Mouse (Mus musculus) left cerebral cortex, adult 18-20 months (tissue): ENCODE measurements at regions not wholly inside any gene's neighbourhood (a gene's known extent, or its start where the extent isn't known, plus 50 kb on each side); places are given as distances from the start of the nearest gene placed in this dataset.

Source experiments
- DNase-seq, 2 experiments: peaks; one replicate each; pipeline ENCODE4 v3.0.0; 2021 to 2022; ENCODE audit warnings: low spot score in 2 of 2, mixed read lengths in 1 of 2

DNA sequence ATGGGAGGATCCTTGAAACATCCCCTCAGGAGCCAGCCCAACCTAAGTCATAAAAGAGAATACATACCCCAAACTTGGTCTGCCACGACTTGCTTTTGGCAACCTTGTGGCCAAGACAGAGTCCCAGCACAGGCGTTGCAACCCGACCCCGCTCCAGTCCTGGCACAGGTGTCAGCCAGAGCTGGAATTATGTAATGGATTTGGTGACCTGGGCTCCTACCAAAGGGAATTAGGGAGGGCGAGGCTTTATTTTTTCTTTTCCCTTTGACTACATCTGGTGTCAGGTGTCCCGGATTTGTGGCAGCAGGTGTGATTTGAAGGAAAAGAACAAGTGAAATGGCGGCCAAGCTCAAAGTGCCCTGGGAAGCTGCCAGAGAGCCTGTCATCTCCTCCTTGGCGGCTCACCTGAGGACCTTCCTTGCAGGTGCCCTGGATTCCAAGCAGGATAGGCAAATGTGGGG lies 212.9 kb downstream of the Mef2c start:
- DNase-seq = peak in 1 of 2 experiments; percentile 22

DNA sequence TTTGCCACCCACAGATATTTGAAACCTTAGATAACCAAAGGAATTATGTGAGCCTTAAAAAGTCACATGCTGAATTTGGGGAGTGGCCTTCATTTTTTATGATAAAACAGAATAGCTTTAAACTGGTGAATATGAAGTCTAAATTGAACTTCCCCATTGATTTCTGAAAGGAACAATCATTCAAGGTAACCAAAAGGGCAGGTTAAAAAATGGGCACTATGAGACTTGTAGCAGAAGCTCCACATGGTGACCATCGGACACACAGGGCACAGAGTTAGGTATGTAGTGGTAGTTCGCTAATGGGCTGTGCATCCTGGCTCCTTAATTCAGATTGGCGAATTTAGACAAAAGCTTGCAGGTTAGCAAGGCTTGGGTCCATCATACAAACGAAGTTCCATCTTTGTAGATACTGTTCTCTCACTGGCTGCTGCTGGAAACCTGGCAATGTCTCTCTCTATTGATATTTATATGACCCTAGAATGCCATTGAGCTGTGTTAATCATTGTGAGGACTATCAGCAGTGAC lies 213.9 kb downstream of the Mef2c start:
- no peak for DNase-seq

DNA sequence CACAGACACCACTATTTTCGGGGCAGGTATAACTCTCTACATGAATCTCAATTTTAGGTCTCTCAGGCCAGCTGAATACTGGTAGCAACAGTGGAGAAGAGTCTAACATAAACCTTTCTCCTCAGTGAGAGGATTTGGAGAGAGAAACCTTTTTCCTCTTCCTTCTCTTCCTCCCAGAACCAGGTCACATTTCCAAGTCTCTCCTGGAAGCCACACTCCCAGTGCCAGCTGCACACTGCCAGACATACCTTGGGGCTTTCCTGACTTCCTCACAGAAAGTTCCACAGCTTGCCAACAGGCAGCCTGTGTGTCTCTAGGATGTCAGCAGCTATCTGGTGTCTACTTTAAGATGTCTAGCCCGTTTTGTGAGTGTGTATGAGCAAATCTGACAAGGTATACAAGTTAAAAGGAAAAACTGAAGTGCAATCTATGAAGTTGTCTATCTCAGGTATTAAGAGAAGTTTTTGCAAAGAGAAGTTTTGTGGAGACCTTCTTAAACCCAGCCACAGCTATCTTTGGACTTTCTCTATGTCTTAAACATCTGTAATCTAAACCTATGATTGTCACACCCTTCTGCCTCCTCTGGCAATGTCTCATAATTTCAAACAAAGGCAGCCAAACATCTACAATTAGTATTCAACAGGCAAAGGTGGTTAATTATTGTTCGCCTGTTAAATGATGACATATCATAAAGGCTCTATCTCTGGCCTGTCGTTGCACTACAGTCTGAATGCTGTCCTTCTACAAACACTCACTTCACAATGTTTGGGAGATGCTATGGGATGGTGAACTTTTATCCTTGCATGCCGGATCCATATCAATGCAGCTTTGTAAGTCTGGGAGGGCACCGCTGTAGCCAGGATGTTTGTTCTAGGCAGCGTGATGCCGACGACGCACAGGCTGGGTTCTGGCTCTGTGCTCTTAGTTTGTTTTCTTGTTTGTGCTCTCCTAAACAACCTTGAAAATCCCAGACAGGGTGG lies 214.9 kb downstream of the Mef2c start:
- DNase-seq = peak in 1 of 2 experiments; percentile 34

DNA sequence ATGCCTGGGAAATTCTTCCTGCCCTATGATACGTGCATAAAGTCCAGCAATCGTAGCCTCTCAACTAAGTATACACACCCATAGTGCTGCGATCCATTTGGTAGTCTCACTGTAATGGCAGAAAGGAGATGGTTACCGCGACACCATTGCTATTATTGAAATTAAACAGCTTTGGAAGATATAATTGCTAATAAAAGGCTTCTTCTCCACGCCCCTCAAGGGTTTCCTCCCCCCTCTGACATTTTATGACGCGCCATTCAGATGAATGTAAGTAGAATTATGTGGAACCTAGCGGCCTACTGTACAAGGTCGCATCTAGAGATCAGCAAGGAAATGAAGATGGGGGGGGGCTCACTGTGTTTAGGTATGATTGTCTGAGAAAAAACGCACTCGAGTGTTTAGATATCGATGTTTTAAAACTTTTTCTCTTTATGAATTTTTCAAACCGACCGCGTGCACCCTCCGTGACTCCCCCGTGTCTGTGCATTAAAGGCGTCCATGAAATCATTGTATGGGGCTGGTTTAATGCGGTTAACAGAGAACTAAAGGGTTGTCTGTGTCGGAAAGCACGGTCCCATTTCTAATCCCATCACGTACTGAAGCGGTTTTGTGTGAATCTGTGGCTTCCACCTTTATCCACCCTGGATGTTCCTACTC lies 215.9 kb downstream of the Mef2c start:
- DNase-seq = peak in 1 of 2 experiments; percentile 15

DNA sequence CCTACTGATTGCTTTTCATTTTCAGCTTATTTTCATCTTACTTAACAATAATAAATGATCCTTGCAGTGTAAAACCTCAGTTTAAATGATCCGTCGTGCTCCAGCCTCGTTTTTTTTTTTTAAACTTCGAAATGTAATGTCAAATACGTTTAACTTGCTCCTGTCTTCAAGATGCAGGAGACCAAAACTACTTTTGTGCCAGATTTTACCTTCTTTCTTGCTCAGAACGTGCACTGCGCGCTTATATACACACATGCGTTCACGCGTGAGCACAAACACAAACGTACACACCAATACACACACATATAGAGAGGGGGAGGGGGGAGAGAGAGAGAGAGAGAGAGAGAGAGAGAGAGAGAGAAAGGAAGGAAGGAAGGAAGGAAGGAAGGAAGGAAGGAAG lies 216.5 kb downstream of the Mef2c start:
- DNase-seq = no peak

DNA sequence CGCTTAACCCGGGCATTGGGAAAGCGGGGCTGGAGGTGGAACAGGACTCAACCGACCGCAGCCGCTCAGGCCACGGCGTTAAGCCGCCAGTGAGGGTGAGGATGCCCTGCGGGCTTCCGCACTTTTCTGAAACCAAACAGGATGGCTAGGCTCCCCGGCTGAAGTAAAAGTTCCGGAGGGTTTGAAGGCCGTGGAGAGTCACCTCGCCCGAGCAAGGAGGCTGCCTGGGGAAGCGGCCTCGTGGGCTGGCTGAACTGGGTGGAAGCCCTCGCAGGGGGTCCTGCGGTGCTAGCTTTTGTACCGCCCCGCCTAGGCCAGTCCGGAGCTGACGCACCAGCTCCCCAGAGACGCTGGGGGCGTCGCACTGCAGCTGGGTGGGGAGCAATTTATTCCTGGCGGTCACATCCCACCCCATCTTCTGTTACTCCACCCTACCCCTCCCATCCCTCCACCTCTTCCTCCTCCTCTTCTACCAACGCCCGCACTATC lies 217.1 kb downstream of the Mef2c start:
- DNase-seq = peak; percentile 77 to 86

DNA sequence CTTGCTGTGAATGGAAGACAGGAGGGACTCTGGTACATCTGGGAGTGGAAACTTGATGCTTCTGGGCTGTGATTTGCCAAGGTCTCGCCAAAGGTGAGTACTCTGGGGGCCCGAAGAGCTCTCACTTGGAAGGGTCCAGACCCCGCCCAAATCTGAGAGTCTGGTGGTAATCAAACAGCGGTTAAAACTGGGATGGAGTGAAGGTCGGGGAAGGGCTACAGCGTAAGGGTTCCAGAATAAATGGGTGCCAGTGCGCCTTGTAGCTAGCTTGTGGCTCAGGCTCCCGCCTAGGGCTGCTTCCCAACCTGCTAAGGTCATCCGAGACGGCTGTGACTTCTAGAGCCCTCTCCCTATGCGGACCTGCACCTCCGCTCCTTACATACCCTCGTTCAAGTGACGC lies 217.7 kb downstream of the Mef2c start:
- peak in 1 of 2 experiments; percentile 41 for DNase-seq

DNA sequence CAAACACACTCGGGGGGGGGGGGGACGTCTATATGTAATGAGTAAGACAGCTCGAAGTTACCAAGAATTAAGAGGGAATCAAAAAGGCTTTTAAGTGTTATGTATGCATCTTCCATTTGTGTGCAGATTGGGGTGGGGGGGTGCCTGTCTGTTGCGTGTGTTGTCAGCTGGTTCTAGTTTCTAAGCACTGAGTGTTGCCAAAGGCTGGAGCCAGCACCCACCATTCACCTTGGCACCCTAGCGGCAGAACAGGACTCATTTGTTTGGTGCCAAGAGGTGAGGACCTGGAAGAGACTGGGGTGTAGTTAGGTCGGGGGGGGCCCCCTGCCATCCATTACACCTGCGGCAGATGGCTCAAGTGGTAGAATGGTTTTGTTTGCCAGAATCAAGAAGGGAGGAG lies 218.4 kb downstream of the Mef2c start:
- DNase-seq = peak in 1 of 2 experiments; percentile 62

DNA sequence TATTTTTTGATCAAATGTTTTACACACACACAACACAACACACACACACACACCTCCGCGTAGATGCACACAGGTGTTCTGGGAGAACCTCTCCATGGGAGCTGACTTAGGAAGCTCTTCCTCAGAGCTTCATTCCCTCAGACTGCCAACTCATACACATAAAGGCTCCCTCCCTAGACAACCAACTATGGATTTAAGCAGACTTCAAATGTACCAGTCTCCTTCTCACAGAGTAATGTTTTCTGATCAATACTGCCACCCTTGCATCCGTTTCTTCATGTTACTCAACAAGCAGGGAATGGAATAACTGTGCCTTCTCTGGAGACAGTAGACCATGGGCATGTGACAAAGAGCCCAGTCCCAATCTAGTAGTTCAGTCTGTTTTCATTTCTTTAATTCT lies 219.0 kb downstream of the Mef2c start:
- DNase-seq = peak in 1 of 2 experiments; percentile 15

DNA sequence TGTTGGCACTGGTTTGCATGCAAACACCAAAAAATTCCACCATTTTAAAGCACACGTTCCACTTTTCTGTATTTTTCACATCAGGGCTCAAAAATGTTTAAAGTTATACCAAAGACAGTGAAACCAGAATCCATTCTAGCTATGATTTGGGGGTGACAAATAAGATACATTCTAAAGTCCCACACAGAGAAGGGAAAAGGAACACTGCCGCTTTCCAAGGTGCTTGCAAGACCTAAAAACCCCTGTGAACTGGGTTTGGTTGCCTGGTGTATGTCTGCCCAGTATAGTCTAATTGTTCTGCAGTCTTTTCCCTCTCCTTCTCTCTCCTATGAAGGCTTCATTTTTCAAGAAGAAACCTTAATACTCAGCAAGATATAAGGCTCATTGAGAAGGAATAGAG lies 219.6 kb downstream of the Mef2c start:
- DNase-seq = no peak

DNA sequence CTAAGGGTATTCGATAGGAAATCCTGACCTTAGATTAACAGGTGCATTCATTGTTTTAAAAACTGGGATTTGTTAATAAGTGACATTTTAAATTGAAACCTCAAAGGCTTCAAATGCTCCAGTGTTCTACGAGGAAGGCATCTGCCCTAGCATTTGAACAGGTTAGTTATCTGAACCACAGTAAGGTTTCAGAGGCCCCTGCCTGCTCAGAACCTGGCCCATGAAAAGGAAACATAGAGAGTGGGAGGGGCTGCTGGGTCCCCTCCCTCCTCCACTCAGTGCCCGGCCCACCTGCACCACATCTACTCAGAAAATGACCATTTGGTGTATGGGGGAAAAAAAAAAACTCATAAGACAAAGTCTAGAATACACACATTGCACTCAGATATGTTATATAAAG lies 220.4 kb downstream of the Mef2c start:
- DNase-seq = peak in 1 of 2 experiments; percentile 25

DNA sequence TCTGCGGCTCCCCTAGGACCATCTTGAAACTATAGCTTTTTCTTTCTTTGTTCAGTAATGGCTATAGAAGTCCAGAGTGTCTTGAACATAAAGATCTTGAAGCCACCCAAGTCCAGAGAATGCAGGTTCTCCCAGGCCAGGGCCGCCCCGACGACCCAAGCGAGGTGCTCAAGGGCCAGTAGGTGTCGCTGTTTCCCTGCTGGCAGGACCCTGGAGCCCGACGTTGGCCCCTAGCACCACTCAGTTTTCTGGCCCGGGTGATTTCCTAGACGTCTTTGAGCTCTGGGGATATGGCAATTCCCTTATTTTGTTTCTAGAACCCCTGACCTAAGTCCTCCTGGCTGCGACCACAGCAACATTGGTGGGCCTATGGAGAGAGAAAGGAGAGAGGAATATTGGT lies 221.2 kb downstream of the Mef2c start:
- peak; percentile 86 for DNase-seq

DNA sequence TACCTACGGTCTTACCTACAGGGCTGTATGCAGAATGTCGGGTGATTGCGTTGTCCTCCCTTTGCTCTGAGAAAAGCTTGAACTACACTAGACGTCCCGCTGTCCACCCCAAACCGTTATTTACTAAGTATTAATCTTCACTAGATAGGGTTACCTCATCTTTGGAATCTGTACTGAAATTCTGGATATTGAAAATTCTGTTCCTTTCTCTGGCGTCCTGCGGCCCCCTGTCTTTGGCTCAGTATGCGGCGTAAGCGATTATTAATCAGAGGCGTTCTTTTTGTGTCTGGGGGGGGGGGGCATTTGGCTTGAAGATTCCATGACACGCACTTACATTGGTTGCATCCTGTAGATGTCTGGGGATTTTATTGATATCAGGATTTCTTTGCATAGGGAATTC lies 222.0 kb downstream of the Mef2c start:
- peak in 1 of 2 experiments; percentile 16 for DNase-seq

DNA sequence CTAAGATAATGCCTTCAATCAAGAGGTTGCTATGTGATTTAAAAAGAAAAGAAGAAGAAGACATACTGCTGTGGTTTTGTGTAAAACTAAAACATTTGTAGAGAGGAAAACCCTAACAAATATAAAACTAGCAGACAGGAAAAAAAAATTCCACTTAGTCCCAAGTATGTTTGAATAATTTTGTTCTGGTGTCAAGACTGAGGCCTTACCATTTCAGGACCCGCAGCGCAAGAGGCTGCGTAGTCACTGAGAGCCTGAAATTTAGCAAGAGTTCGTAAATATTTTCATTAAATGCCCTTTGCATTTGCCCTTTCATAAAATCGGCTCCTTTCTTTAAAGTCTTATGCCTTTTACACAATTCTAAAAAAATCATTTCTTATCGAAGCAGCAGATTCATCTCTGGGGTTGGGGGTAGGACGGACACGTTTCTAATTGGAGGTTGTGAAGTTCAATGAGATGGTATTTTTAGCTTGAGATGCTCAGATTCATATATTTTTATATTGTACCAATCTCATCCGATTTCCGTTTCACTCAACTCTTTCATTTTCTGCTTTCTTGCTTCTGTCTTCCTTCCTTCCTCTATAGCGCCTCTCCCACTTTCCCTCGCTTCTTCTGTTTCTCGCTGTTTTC lies 222.6 kb downstream of the Mef2c start:
- no peak for DNase-seq

DNA sequence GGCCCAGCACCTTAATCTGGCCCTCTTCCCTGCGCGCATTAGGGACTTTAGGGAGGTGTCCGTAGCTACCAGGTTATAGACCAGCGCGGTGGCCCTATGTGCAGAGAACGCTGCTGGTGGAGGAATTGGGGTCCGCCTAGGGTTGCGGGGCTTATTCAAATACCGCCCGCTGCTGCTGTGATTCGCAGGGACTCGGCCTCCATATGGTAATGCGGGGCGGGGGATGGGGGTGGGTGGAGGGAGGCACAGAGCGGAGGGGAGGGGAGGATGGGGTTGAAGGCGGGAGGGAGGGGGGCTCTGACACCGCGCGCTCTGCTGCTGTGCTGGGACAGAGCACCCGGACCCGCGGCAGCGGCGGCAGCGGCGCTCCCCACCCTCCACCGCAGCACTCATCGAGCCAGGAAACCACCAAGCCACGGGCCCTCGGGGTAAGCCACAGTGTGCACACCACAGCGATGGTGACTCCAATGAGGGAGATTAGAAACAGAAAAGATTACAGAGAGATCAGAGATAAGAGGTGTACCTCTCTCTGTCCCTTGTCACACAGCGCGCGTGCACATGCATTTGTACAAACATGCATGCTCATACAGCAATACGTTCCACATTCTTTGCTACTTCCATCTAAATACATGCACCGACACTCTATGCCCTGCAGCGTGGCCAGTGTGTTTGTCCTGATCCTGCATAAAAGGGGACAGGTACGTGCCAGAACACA lies 223.4 kb downstream of the Mef2c start:
- DNase-seq = peak in 1 of 2 experiments; percentile 50

DNA sequence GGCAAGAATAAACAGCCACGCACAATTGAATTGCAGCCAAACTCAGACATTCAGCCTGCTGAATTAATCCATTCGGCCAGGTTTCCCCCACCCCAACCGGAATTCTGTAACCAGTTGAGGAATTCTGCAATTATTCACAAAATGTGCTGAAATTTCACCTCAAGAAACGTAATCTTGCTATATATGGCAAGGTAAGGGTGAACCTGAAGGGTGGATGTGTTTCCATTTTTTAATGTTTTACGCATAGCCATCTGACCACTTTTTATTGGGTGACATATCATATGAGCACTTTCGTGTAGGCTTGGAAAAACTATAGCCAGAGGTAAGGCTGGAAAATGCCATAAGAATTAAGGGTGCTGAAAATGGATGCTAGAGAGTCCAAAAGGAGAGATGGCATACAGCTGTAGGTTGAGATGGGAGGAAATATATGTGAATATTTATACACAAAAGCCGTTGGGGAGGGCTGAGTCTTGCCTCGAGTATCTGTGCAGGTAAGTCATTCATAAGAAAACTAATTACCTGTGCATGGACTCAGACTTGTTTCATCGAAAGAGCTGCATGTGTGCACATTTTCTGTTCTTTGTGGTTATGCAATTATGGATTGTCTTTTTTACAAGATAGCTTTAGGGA lies 224.0 kb downstream of the Mef2c start:
- peak in 1 of 2 experiments; percentile 21 for DNase-seq

DNA sequence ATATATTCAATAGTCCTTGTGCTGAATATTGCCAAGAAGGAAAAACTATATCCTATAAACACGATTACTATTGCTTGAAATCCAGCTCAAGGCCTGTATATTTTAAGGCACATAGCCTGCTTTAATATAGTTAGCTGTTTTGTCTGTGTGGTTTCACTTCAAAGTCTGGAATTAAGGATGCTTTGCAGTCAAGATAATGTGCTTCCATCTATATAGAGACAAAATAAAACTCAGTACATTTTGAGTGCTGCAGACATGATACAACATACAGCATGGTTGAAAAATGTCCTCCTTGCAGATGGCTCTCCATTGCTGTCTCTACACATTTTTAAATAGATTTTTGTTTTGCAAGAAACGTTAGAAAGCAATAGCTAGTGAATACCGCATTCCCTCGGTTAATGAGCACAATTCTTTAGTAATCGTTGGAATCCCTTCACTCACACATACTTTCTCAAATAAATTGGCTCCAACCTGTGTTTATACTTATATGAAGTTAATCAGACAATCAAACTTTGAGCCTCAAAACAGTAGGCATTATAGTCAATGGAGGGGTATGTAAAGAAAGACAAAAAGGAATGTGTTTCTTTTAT lies 224.7 kb downstream of the Mef2c start:
- DNase-seq = no peak

DNA sequence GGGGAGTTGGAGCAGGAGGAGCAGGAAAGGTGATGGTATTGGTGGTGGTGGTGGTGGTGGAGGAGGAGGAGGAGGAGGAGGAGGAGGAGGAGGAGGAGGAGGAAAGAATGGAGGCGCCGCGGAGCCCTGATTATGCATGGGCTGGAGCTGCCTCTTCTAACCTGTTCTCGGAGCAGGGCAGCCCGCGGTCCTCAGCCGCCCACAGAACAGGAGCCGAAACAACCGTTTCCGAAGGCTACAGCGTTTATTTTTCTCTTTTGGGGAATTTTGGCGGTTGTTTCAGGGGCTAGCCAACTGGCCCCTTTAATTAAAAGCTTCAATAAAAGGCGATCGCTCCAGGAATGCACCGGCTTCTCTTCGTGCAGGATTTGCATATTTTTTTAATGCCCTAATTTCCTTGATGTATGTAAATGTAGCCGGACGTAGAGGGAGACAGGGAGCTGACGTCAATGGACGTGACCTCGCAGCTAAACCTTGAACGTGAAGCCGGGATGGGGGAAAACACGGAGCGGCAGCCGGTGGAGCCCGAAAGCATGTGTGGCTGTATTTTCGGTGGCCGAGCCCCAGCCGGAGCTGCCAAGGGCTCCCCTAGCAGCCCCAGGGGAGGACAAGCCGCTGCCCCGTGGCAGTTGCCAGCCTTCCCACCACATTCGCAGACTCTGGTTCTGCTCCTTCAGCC lies 225.6 kb downstream of the Mef2c start:
- peak; percentile 77 to 80 for DNase-seq

DNA sequence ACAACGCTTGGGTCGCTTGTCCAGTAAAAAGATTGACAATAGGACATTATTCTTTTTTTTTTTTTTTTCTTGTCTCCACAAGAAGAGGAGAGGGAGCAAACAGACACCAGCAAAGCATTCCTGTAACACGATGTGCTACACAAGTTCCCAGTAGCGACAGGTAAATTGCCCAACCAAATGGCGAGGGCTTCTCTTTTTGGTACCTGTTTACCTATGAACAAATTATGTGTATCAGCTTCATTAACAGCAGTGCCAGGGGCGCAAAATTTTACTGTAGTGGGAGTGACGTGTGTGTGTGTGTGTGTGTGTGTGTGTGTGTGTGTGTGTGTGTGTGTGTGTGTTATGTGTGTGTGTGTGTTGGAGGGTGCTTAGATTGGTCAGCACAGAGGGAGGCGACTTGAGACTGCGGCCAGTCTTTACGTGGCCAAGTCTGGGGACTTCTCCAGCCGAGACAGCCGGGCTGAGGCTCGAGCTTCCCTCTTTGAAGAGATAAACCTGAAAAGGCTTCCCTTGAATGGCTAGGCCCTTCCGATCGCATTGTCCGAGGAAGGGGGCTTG lies 226.4 kb downstream of the Mef2c start:
- no peak for DNase-seq
